Mouse (Mus musculus) embryonic facial prominence, embryonic 14.5 days (tissue): ENCODE results near the gene Sdk1. TPM values are rescaled to one million over a fixed set of nuclear protein-coding genes. Genes with fewer than 3 reads are reported as not detected.

Source experiments
- ATAC-seq: fragments of 200-750 bp; cut with Nextera tagmentation; 2 replicates; pipeline ENCODE4 v1.8.0; 2017; ENCODE audit warnings: low read depth, moderate number of reproducible peaks, moderate TSS enrichment
- DNase-seq: peaks from one replicate; pipeline ENCODE4 v3.0.0-alpha.2; 2015; ENCODE audit warnings: low spot score
- H3K27ac ChIP-seq: fragments of 300-500 bp; sonication (generic); replicated peaks from 2 replicates; pipeline ENCODE4 v1.5.1; 2014; ENCODE audit warnings: low read depth, mild to moderate bottlenecking, low read length, moderate library complexity
- H3K27me3 ChIP-seq: fragments of 300-500 bp; sonication (generic); replicated peaks from 2 replicates; pipeline ENCODE4 v1.6.1; 2014; ENCODE audit warnings: low read length; ENCODE audit not compliant: control insufficient read depth, insufficient read depth
- H3K36me3 ChIP-seq: fragments of 300-500 bp; sonication (generic); 2 replicates; pipeline ENCODE4 v1.6.1; 2014; ENCODE audit warnings: low read length, mixed read lengths; ENCODE audit not compliant: control insufficient read depth, insufficient read depth
- H3K4me1 ChIP-seq: fragments of 300-500 bp; sonication (generic); 2 replicates; pipeline ENCODE4 v1.6.1; 2014; ENCODE audit warnings: antibody characterized with exemption, low read length; ENCODE audit not compliant: control insufficient read depth, insufficient read depth
- H3K4me2 ChIP-seq: fragments of 300-500 bp; sonication (generic); 2 replicates; pipeline ENCODE4 v1.6.1; 2014; ENCODE audit warnings: low read depth, mild to moderate bottlenecking, low read length, moderate library complexity, mixed read lengths
- H3K4me3 ChIP-seq: fragments of 300-500 bp; sonication (generic); 2 replicates; pipeline ENCODE4 v1.5.1; 2014; ENCODE audit warnings: low read depth, mild to moderate bottlenecking, low read length
- H3K9ac ChIP-seq: fragments of 300-500 bp; sonication (generic); 2 replicates; pipeline ENCODE4 v1.6.1; 2014; ENCODE audit warnings: low read depth, mild to moderate bottlenecking, low read length, moderate library complexity, mixed read lengths
- H3K9me3 ChIP-seq: fragments of 300-500 bp; sonication (generic); 2 replicates; pipeline ENCODE4 v1.6.1; 2016; ENCODE audit warnings: low read length; ENCODE audit not compliant: control insufficient read depth
- WGBS: fragments of 180-500 bp; shearing (Covaris S2); extraction: QIAGEN DNeasy Blood & Tissue Kit; methylation state at CpG from one replicate; pipeline ENCODE4 v1.1.7; 2014; 5-methylcytosine and 5-hydroxymethylcytosine counted together
- polyA plus RNA-seq: library from polyadenylated mRNA; unstranded; fragments of >200 nt; fragmentation: Nextera tagmentation; extraction: Ambion mirVana; gene quantifications from 2 replicates; pipeline ENCODE4 v1.2.1, GENCODE M21; 2014

Sdk1 gene
- polyA plus RNA-seq, 1 experiment from 2014 or later = 2.7 TPM

DNA sequence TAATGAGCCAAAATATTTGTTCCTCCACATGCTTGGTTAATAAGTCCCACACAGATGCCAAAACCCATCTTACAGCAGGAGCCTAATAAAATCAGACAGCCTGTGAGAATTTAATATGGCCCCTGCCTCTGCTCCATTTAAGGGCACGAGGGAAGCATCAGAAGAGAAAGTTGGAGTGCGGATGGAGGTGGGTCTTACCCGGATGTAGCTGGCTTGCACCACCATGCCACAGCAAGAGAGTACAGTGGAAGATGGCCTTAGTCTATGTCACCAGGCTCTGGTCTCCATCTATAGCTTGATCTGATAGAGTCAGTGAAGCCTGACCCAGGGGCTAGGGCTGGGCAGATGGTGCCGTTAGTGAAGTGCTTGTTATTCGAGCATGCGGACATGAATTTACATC, 1014.9 kb downstream of the Sdk1 start:
- Histone ChIP-seq H3K36me3 (no peaks in the 10 kb centered on the region), H3K9me3 (no peaks in the 10 kb centered on the region), H3K4me2 (no peak overlapping the region), H3K4me1 (no peaks in the 10 kb centered on the region), H3K27me3 (no peaks in the 10 kb centered on the region), H3K9ac (no peak overlapping the region), H3K4me3 (no peak overlapping the region), H3K27ac (no peak overlapping the region)
- ATAC-seq = no peak
- no peak for DNase-seq
- WGBS = 70% methylated on average over 6 of the region's 6 CpGs

DNA sequence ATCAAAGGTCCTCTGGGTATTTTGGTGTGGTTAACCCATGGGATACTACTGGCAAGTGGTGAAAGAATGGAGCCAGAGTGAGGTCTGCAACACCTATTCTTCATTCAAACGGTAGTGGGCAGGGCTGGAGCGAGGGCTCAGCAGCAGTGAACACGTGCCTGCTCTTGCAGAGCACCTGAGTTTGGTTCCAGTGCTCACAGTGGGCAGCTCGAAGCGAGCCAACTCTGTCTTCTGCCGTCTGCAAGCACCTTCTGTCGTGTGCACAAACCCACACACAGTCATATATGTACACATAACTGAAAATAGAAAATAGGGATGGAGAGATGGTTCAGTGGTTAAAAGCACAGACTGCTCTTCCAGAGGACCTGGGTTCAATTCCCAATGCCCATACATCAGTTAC, 1017.4 kb downstream of the Sdk1 start:
- DNase-seq (no peak), ATAC-seq (no peak)
- Histone ChIP-seq H3K4me3 (no peak overlapping the region), H3K27me3 (no peaks in the 10 kb centered on the region), H3K4me2 (no peak overlapping the region), H3K27ac (no peak overlapping the region), H3K36me3 (no peaks in the 10 kb centered on the region), H3K9ac (no peak overlapping the region), H3K9me3 (no peaks in the 10 kb centered on the region), H3K4me1 (no peaks in the 10 kb centered on the region)
- 84% methylated on average over 7 of the region's 7 CpGs for WGBS

DNA sequence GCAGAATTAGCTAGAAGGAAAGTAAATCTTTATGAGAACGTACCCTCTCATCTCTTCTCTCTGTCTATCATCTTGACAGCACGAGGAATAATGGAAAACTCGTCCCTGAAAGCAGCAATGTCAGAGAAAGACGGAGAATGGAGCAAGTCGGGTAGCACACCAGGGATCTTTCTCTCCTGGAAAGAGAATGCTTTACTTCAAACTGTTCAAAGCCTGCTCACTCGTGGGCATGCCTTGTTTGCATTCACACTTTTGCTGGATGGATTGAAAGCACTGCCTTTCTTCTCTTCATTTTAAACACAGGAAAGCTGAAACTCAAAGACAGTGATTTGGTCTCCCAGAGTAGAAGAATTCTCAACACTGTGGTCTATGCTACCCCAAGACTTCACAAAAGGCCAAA, 1020.8 kb downstream of the Sdk1 start:
- ATAC-seq (no peak), DNase-seq (no peak)
- H3K27ac ChIP-seq = no peak overlapping the region
- no peaks in the 10 kb centered on the region for H3K27me3 ChIP-seq
- 55% methylated on average over 6 of the region's 6 CpGs for WGBS
- H3K36me3 ChIP-seq = no peaks in the 10 kb centered on the region
- H3K4me1 ChIP-seq = no peaks in the 10 kb centered on the region
- H3K9me3 ChIP-seq = peaks cover 11% of the 10 kb centered on the region; the same call in 1 of the 2 replicates
- H3K4me3 ChIP-seq = no peak overlapping the region
- H3K4me2 ChIP-seq = no peak overlapping the region
- no peak overlapping the region for H3K9ac ChIP-seq

Other genes with a start within 250 kb of the Sdk1 start
- 0.10 and 0.45 TPM in 2 replicates for gene Card11, start 240.9 kb upstream of the Sdk1 start, polyA plus RNA-seq